Mouse (Mus musculus) megakaryocyte, adult 5-6 weeks (primary cell): ENCODE results near the gene Amer2. TPM values are rescaled to one million over a fixed set of nuclear protein-coding genes. Genes with fewer than 3 reads are reported as not detected.
A peak's percentile ranks its signal among the peaks of the same experiment; 100 is the strongest.
"Not testable (repeated sequence)": the region's sequence is repeated elsewhere in the genome, so short reads cannot be mapped to it uniquely, and the experiment has no call there.

Source experiments
- ATAC-seq: 2 replicates; pipeline ENCODE4 v1.8.0; 2016; ENCODE audit warnings: mild to moderate bottlenecking, inconsistent platforms; ENCODE audit not compliant: poor library complexity, severe bottlenecking
- total RNA-seq, 2 experiments: library from RNA; stranded (forward) in 1 of 2; stranded (reverse) in 1 of 2; fragments of 153-499, 151-499 nt in 1 of 2; fragments of 221-1000, 200-1000 nt in 1 of 2; gene quantifications; 2 replicates each; pipeline versions ENCODE4 v1.2.3 to v1.2.4; 2015 to 2017

The Amer2 gene
- total RNA-seq (2015) (2.9 and 4.4 TPM in 2 replicates), total RNA-seq (2017) (1.9 and 2.4 TPM in 2 replicates)

GRCm38 (mm10) chr14:60372821-60373309, at the start of gene Amer2:
TSS of gene Amer2 (plus strand) at chr14:60373259.
- ATAC-seq: no peak

- ATAC-seq: not testable (repeated sequence)
These were observed 33.1 kb upstream of the Amer2 start for GRCm38 (mm10) chr14:60340001-60340400.

- no peak for ATAC-seq
These were observed 32.5 kb upstream of the Amer2 start for GRCm38 (mm10) chr14:60340570-60340969.

GRCm38 (mm10) chr14:60345326-60345876, 27.7 kb upstream of the Amer2 start:
- ATAC-seq: peak; percentile 77

GRCm38 (mm10) chr14:60358347-60358746, 14.7 kb upstream of the Amer2 start:
- ATAC-seq: no peak

- no peak for ATAC-seq
These were observed 11.5 kb upstream of the Amer2 start for GRCm38 (mm10) chr14:60361380-60362212.

GRCm38 (mm10) chr14:60366729-60367128, 6.3 kb upstream of the Amer2 start:
- ATAC-seq: no peak

GRCm38 (mm10) chr14:60368769-60369666, 4.0 kb upstream of the Amer2 start:
- ATAC-seq: no peak

GRCm38 (mm10) chr14:60369667-60370315, 3.3 kb upstream of the Amer2 start:
- no peak for ATAC-seq

- ATAC-seq: no peak
These were observed 4.0 kb downstream of the Amer2 start for GRCm38 (mm10) chr14:60377107-60377506.

- ATAC-seq: no peak
These were observed 4.5 kb downstream of the Amer2 start for GRCm38 (mm10) chr14:60377546-60377945.

- ATAC-seq: peak; percentile 62
These were observed 5.1 kb downstream of the Amer2 start for GRCm38 (mm10) chr14:60378057-60378565.

- ATAC-seq: peak; percentile 68
These were observed 5.7 kb downstream of the Amer2 start for GRCm38 (mm10) chr14:60378566-60379322.

GRCm38 (mm10) chr14:60379323-60379957, 6.4 kb downstream of the Amer2 start:
- ATAC-seq: no peak

GRCm38 (mm10) chr14:60379958-60380330, 6.9 kb downstream of the Amer2 start:
- no peak for ATAC-seq

- ATAC-seq: no peak
These were observed 8.6 kb downstream of the Amer2 start for GRCm38 (mm10) chr14:60381671-60382070.

GRCm38 (mm10) chr14:60383816-60384215, 10.8 kb downstream of the Amer2 start:
- no peak for ATAC-seq

GRCm38 (mm10) chr14:60384269-60384668, 11.2 kb downstream of the Amer2 start:
- ATAC-seq: peak; percentile 97

GRCm38 (mm10) chr14:60385079-60385643, 12.1 kb downstream of the Amer2 start:
- ATAC-seq: no peak
